Mouse (Mus musculus) stomach, postnatal 0 days (tissue): ENCODE measurements around the gene Prrg4. TPM values are rescaled to one million over a fixed set of nuclear protein-coding genes. Genes with fewer than 3 reads are reported as not detected.

Source experiments
- ATAC-seq: fragments of 200-750 bp; cut with Nextera tagmentation; 2 replicates; pipeline ENCODE4 v1.8.0; 2017; ENCODE audit not compliant: low FRiP score, low TSS enrichment
- DNase-seq: peaks from one replicate; pipeline ENCODE4 v3.0.0-alpha.2; 2016; ENCODE audit warnings: low spot score
- H3K27ac ChIP-seq: fragments of 300-500 bp; sonication (generic); replicated peaks from 2 replicates; pipeline ENCODE4 v1.5.1; 2014; ENCODE audit warnings: mild to moderate bottlenecking, control low read depth
- H3K27me3 ChIP-seq: fragments of 300-500 bp; sonication (generic); 2 replicates; pipeline ENCODE4 v1.6.1; 2014; ENCODE audit warnings: low read length; ENCODE audit not compliant: control insufficient read depth, insufficient read depth
- H3K36me3 ChIP-seq: fragments of 300-500 bp; sonication (generic); 2 replicates; pipeline ENCODE4 v1.6.1; 2014; ENCODE audit warnings: low read length, mixed read lengths; ENCODE audit not compliant: control insufficient read depth, insufficient read depth
- H3K4me1 ChIP-seq: fragments of 300-500 bp; sonication (generic); replicated peaks from 2 replicates; pipeline ENCODE4 v1.6.1; 2014; ENCODE audit warnings: antibody characterized with exemption; ENCODE audit not compliant: control insufficient read depth, insufficient read depth
- H3K4me2 ChIP-seq: fragments of 300-500 bp; sonication (generic); replicated peaks from 2 replicates; pipeline ENCODE4 v1.6.1; 2014; ENCODE audit warnings: low read depth, mild to moderate bottlenecking, control low read depth, moderate library complexity
- H3K4me3 ChIP-seq: fragments of 300-500 bp; sonication (generic); 2 replicates; pipeline ENCODE4 v1.5.1; 2014; ENCODE audit warnings: low read depth, low read length, control low read depth
- H3K9ac ChIP-seq: fragments of 300-500 bp; sonication (generic); 2 replicates; pipeline ENCODE4 v1.6.1; 2014; ENCODE audit warnings: mild to moderate bottlenecking, low read length, control low read depth, mixed read lengths
- H3K9me3 ChIP-seq: fragments of 300-500 bp; sonication (generic); 2 replicates; pipeline ENCODE4 v1.6.1; 2016; ENCODE audit warnings: low read length; ENCODE audit not compliant: control insufficient read depth
- CTCF ChIP-seq: IDR thresholded peaks from 2 replicates; pipeline ENCODE4 v1.5.1; 2016; ENCODE audit warnings: antibody characterized with exemption, low read depth, mild to moderate bottlenecking, moderate library complexity
- EP300 ChIP-seq: optimal IDR thresholded peaks from 2 replicates; pipeline ENCODE3; 2016; ENCODE audit warnings: antibody characterized with exemption
- WGBS: fragments of 180-500 bp; shearing (Covaris S2); extraction: QIAGEN DNeasy Blood & Tissue Kit; methylation state at CpG from one replicate; pipeline ENCODE4 v1.1.7; 2014; 5-methylcytosine and 5-hydroxymethylcytosine counted together
- polyA plus RNA-seq: library from polyadenylated mRNA; unstranded; fragments of >200 nt; fragmentation: Nextera tagmentation; extraction: Ambion mirVana; gene quantifications from 2 replicates; pipeline ENCODE4 v1.2.1, GENCODE M21; 2015

The Prrg4 gene
- polyA plus RNA-seq, 1 experiment from 2014 or later: 4.0 TPM

GRCm38 (mm10) chr2:104855732-104856131 lies 6.1 kb upstream of the Prrg4 start:
- no peaks in the 10 kb centered on the region for H3K27me3 ChIP-seq
- no peaks in the 10 kb centered on the region for H3K36me3 ChIP-seq
- WGBS: 33% methylated on average over 3 of the region's 3 CpGs
- ATAC-seq: no peak
- H3K4me2 ChIP-seq: no peak overlapping the region
- no peak for TF ChIP-seq EP300
- no peak for TF ChIP-seq CTCF
- H3K27ac ChIP-seq: no peak overlapping the region
- no peak overlapping the region for H3K9ac ChIP-seq
- no peak overlapping the region for H3K4me3 ChIP-seq
- DNase-seq: no peak
- no peaks in the 10 kb centered on the region for H3K4me1 ChIP-seq
- H3K9me3 ChIP-seq: no peaks in the 10 kb centered on the region

GRCm38 (mm10) chr2:104854836-104855235 lies 5.2 kb upstream of the Prrg4 start:
- no peaks in the 10 kb centered on the region for H3K27me3 ChIP-seq
- no peaks in the 10 kb centered on the region for H3K9me3 ChIP-seq
- no peaks in the 10 kb centered on the region for H3K36me3 ChIP-seq
- H3K4me3 ChIP-seq: no peak overlapping the region
- TF ChIP-seq CTCF (no peak), EP300 (no peak)
- no peak for ATAC-seq
- H3K4me1 ChIP-seq: no peaks in the 10 kb centered on the region
- no peak overlapping the region for H3K4me2 ChIP-seq
- no peak for DNase-seq
- 48% methylated on average over 1 of the region's 1 CpGs for WGBS
- no peak overlapping the region for H3K27ac ChIP-seq
- no peak overlapping the region for H3K9ac ChIP-seq

- ATAC-seq (no peak), DNase-seq (no peak)
- Histone ChIP-seq H3K4me1 (no peaks in the 10 kb centered on the region), H3K9ac (no peak overlapping the region), H3K36me3 (no peaks in the 10 kb centered on the region), H3K4me2 (no peak overlapping the region), H3K27ac (no peak overlapping the region), H3K4me3 (no peak overlapping the region), H3K27me3 (no peaks in the 10 kb centered on the region), H3K9me3 (no peaks in the 10 kb centered on the region)
- WGBS: 89% methylated on average over 7 of the region's 7 CpGs
- no peak for TF ChIP-seq EP300
- no peak for TF ChIP-seq CTCF
These were observed 2.9 kb upstream of the Prrg4 start for GRCm38 (mm10) chr2:104852546-104852945.

GRCm38 (mm10) chr2:104851686-104852085 lies 2.0 kb upstream of the Prrg4 start:
- H3K36me3 ChIP-seq: no peaks in the 10 kb centered on the region
- TF ChIP-seq EP300 (no peak), CTCF (no peak)
- WGBS: 42% methylated on average over 5 of the region's 5 CpGs

GRCm38 (mm10) chr2:104849991-104850359 lies 299 bp upstream of the Prrg4 start:
- Histone ChIP-seq H3K36me3 (no peaks in the 10 kb centered on the region), H3K9ac (no peak overlapping the region), H3K27ac (no peak overlapping the region), H3K4me1 (no peaks in the 10 kb centered on the region), H3K27me3 (no peaks in the 10 kb centered on the region), H3K9me3 (no peaks in the 10 kb centered on the region), H3K4me2 (peak overlapping the region; percentile 99), H3K4me3 (peak overlapping the region; percentile 56)
- DNase-seq (no peak), ATAC-seq (no peak)
- WGBS: 49% methylated on average over 3 of the region's 3 CpGs
- no peak for TF ChIP-seq CTCF
- TF ChIP-seq EP300: no peak

More at GRCm38 (mm10) chr2:104851686-104852085, 2.0 kb upstream of the Prrg4 start:
- Histone ChIP-seq H3K4me2 (no peak overlapping the region), H3K4me3 (no peak overlapping the region), H3K27me3 (no peaks in the 10 kb centered on the region), H3K4me1 (no peaks in the 10 kb centered on the region), H3K9me3 (no peaks in the 10 kb centered on the region), H3K9ac (no peak overlapping the region), H3K27ac (no peak overlapping the region)
- DNase-seq (no peak), ATAC-seq (no peak)

- peak overlapping the region; percentile 65; the same call in 1 of the 2 replicates for H3K9ac ChIP-seq
These were observed 1.2 kb downstream of the Prrg4 start for GRCm38 (mm10) chr2:104848235-104849161.

More at GRCm38 (mm10) chr2:104848235-104849161, 1.2 kb downstream of the Prrg4 start:
- Histone ChIP-seq H3K4me1 (no peaks in the 10 kb centered on the region), H3K9me3 (no peaks in the 10 kb centered on the region), H3K4me3 (peak overlapping the region; percentile 56), H3K36me3 (no peaks in the 10 kb centered on the region), H3K4me2 (peak overlapping the region; percentile 99), H3K27ac (peak overlapping the region; percentile 75), H3K27me3 (no peaks in the 10 kb centered on the region)
- no peak for TF ChIP-seq CTCF
- TF ChIP-seq EP300: no peak
- peak; percentile 26 for DNase-seq
- ATAC-seq: no peak; the same call in 1 of the 2 replicates
- 25% methylated on average over 16 of the region's 16 CpGs for WGBS
